Mouse (Mus musculus) frontal cortex, adult (tissue): ENCODE data around the gene Sema4c.
A peak's percentile ranks its signal among the peaks of the same experiment; 100 is the strongest.

Experiments used
- ATAC-seq: cut with Nextera tagmentation; 2 replicates; pipeline ENCODE4 v1.9.2; 2017; ENCODE audit warnings: mild to moderate bottlenecking, moderate library complexity, mixed read lengths; ENCODE audit not compliant: low TSS enrichment

Sema4c gene

DNA sequence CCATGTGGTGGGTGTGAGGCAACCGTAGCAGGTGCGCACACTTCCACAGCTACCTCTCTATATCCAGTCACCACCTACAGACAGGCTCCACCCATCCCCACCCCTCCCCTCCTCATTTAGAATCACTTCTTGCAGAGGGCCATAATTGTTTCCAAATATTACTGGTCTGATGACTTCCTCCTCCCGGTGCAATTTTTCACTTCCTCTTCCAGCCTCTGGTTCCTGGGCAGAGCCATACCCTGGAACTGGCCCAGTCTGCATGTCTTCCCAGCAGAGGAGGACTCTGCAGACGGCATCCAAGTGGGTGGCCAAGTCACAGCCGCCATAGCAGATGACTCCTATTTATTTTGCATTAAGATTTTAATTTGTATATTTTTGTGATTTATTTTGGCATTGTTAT is 49.9 kb downstream of the Sema4c start:
- ATAC-seq: no peak

DNA sequence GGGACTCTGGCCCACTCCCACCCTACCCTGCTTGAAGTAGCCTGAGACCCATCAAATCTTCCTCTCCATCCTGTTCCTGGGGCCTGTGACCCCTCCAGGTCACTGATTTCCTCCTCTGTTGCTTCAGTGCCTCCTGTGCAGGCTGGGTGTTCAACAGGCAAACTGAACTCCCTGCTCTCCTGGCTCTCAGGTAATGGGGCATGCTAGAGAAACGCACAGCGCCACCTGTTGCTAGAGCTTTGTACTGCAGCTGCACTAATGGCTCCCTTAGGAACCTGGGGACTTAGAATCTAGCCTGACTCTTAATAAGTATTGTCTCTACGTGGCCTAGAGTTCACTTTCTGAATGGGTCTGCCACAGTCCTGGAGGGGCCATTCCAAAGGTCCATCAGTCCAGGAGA is 56.9 kb downstream of the Sema4c start:
- ATAC-seq: peak; percentile 82
